In the genomic region with DNA sequence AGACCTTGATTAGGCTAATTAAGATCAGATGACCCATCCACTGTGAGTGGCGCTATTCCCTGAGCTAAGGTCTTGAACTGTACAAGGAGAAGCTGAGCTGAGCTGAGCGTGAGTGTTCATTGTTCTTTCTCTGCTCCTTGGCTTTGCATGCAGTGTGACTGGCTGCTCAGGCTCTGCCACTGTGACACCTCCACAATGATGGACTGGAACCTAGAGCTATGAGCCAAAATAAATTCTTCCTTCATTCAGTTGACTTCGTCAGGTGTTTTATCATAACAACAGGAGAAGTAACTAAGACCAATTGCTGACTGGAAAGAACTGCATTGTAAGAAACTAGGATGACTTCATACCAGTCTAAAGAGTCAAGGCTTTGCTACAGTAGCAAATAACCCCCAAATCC, we compare ENCODE assay signal across 16 mouse cellular contexts. TPM values are rescaled to one million over a fixed set of nuclear protein-coding genes. Genes with fewer than 3 reads are reported as not detected.
DNase-seq lines count a peak whose midpoint lies in the region.
"Had no signal": no experiment of that assay in that cellular context is flagged by ENCODE, and none has a peak within 500 bp of the region (broad histone marks: within the 10 kb centered on the region; RNA-seq: fewer than 3 reads in every experiment).

No protein-coding gene starts in this region.

- peak; percentile 41 for DNase-seq in heart, adult 11 months
- DNase-seq in heart, postnatal 4 days, result no peak
- peak; percentile 65 for DNase-seq in fat pad, adult 2 months (ENCODE audit: extremely low read depth, low read depth, low spot score)
- DNase-seq in gonadal fat pad, adult 2 months (ENCODE audit: low read depth), result peak; percentile 62
- DNase-seq in kidney, postnatal 4 days, result no peak
- no peak for DNase-seq in adrenal gland, postnatal 10 days
- DNase-seq: adrenal gland, adult 2 months; adrenal gland, adult 8-10 months; adrenal gland, postnatal 14 days; adrenal gland, postnatal 25 days; adrenal gland, postnatal 36 days; B cell, adult 2 months; cerebellum, adult 11 months; cerebellum, adult 11-12 months; cerebellum, adult 18-20 months; cerebellum, adult 2 months had no signal

RNA-seq across cellular contexts. Expression of gene Hif1a, which starts 56.4 kb away (rescaled TPM):
- total RNA-seq in heart, postnatal 4 days (2021), result 100 to 1,000 TPM; 151 to 159 TPM
- 24.0 and 27.5 TPM in 2 replicates for polyA plus RNA-seq in gonadal fat pad, adult 2 months (2012; rRNA removed)
- 10 to 100 TPM; 56.7 to 58.2 TPM for total RNA-seq in adrenal gland, postnatal 10 days (2021)

Comparison
In these comparisons a context has a peak if more than half of its experiments do, and no peak if none do; other contexts are left out.
1. DNase-seq: peak in heart, adult 11 months (single experiment), fat pad, adult 2 months (single experiment) and gonadal fat pad, adult 2 months (single experiment); none in heart, postnatal 4 days (single experiment), kidney, postnatal 4 days (0 of 2) and adrenal gland, postnatal 10 days (single experiment).